9 mouse cellular contexts compared by ENCODE assay signal in the genomic region with DNA sequence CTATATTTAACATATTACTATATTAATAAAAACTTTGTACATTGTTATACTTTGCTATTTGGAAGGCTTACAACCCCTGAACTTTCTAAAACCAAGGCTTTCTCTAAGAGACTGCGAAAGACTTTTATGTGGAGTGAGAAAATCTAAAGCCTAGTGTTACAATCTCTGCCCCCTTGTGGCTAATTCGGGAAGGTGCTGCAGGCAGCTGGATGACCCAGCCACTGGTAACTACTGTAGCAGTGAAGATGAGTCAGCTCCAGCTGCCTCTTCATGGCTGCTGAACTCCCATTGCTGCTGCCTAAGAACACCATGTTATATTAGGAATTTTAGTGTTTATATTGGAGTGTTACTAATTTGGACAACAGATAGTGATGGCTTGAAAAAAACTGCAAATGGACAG.
DNase-seq lines count a peak whose midpoint lies in the region; ATAC-seq and TF ChIP-seq lines count a peak whose summit lies in the region.
"Had no signal": no experiment of that assay in that cellular context is flagged by ENCODE, and none has a peak within 500 bp of the region (broad histone marks: within the 10 kb centered on the region; RNA-seq: fewer than 3 reads in every experiment).

No protein-coding gene starts in this region.

- H3K9me3 ChIP-seq in midbrain, embryonic 10.5 days (replicated peaks): no peaks in the 10 kb centered on the region
- no peaks in the 10 kb centered on the region for H3K9me3 ChIP-seq in midbrain, embryonic 16.5 days (replicated peaks; ENCODE audit: control insufficient read depth, low read length, poor library complexity, severe bottlenecking)
- H3K9me3 ChIP-seq in forebrain, embryonic 12.5 days: no peaks in the 10 kb centered on the region
- no peaks in the 10 kb centered on the region for H3K9me3 ChIP-seq in midbrain, embryonic 13.5 days
- H3K9me3 ChIP-seq: G1E had no signal

- H3K4me2 ChIP-seq in midbrain, embryonic 16.5 days (ENCODE audit: low read length): no peak overlapping the region
- H3K4me2 ChIP-seq in forebrain, embryonic 12.5 days: no peak overlapping the region
- H3K4me2 ChIP-seq in midbrain, embryonic 13.5 days (replicated peaks): no peak overlapping the region

- no peak overlapping the region for H3K4me3 ChIP-seq in gastrocnemius, adult 2 months
- H3K4me3 ChIP-seq in midbrain, embryonic 10.5 days: no peak overlapping the region
- H3K4me3 ChIP-seq in midbrain, embryonic 16.5 days (ENCODE audit: low read depth, low read length): no peak overlapping the region
- H3K4me3 ChIP-seq in forebrain, embryonic 12.5 days (replicated peaks): no peak overlapping the region
- H3K4me3 ChIP-seq in midbrain, embryonic 13.5 days (replicated peaks): no peak overlapping the region

- ATAC-seq in midbrain, embryonic 16.5 days: no peak
- ATAC-seq in forebrain, embryonic 12.5 days (ENCODE audit: low FRiP score): peak; percentile 57; the same call in 1 of the 2 replicates
- peak; percentile 43; the same call in 1 of the 2 replicates for ATAC-seq in midbrain, embryonic 13.5 days

- intact Hi-C loops in gastrocnemius, adult 2 months (cut with DNase I): no loop called here

- peak; percentile 8; the same call in 1 of the 2 replicates for TF ChIP-seq CTCF in gastrocnemius, adult 2 months (IDR thresholded peaks at IDR 0.05)

- WGBS in midbrain, embryonic 10.5 days: 38% methylated on average over 2 of the region's 2 CpGs
- WGBS in midbrain, embryonic 16.5 days: 41% methylated on average over 2 of the region's 2 CpGs
- WGBS in forebrain, embryonic 12.5 days: 43% methylated on average over 2 of the region's 2 CpGs
- WGBS in midbrain, embryonic 13.5 days: 37% methylated on average over 2 of the region's 2 CpGs

- H3K36me3 ChIP-seq in midbrain, embryonic 10.5 days: no peaks in the 10 kb centered on the region
- no peaks in the 10 kb centered on the region for H3K36me3 ChIP-seq in midbrain, embryonic 16.5 days (ENCODE audit: control insufficient read depth, insufficient read depth, low read length)
- no peaks in the 10 kb centered on the region for H3K36me3 ChIP-seq in forebrain, embryonic 12.5 days (replicated peaks)
- no peaks in the 10 kb centered on the region for H3K36me3 ChIP-seq in midbrain, embryonic 13.5 days
- H3K36me3 ChIP-seq: G1E had no signal

- no peaks in the 10 kb centered on the region for H3K4me1 ChIP-seq in midbrain, embryonic 10.5 days
- H3K4me1 ChIP-seq in midbrain, embryonic 16.5 days (ENCODE audit: control insufficient read depth, insufficient read depth, low read length): no peaks in the 10 kb centered on the region
- no peaks in the 10 kb centered on the region for H3K4me1 ChIP-seq in forebrain, embryonic 12.5 days
- H3K4me1 ChIP-seq in midbrain, embryonic 13.5 days (replicated peaks): no peaks in the 10 kb centered on the region

- H3K9ac ChIP-seq in midbrain, embryonic 16.5 days (ENCODE audit: low read depth, low read length): no peak overlapping the region
- H3K9ac ChIP-seq in forebrain, embryonic 12.5 days: no peak overlapping the region
- no peak overlapping the region for H3K9ac ChIP-seq in midbrain, embryonic 13.5 days (replicated peaks)

- H3K27ac ChIP-seq in gastrocnemius, adult 2 months: no peak overlapping the region
- H3K27ac ChIP-seq in midbrain, embryonic 10.5 days (replicated peaks): no peak overlapping the region
- no peak overlapping the region for H3K27ac ChIP-seq in midbrain, embryonic 16.5 days (ENCODE audit: low read length)
- no peak overlapping the region for H3K27ac ChIP-seq in forebrain, embryonic 12.5 days
- H3K27ac ChIP-seq in midbrain, embryonic 13.5 days: no peak overlapping the region

- H3K27me3 ChIP-seq in midbrain, embryonic 10.5 days (ENCODE audit: low read depth, poor library complexity, severe bottlenecking): no peaks in the 10 kb centered on the region
- no peaks in the 10 kb centered on the region for H3K27me3 ChIP-seq in midbrain, embryonic 16.5 days (ENCODE audit: control insufficient read depth, insufficient read depth, low read depth, low read length)
- H3K27me3 ChIP-seq in forebrain, embryonic 12.5 days: no peaks in the 10 kb centered on the region
- H3K27me3 ChIP-seq in midbrain, embryonic 13.5 days: no peaks in the 10 kb centered on the region

- DNase-seq in gastrocnemius, adult 2 months: no peak
- no peak for DNase-seq in gastrocnemius, adult 8-10 months (ENCODE audit: low spot score in 2 of 2)
- peak; percentile 46 for DNase-seq in midbrain, embryonic 10.5 days (ENCODE audit: low spot score)
- no peak for DNase-seq in spleen, adult 18-20 months
- DNase-seq in urinary bladder, adult 18-20 months (ENCODE audit: low spot score in 2 of 2): no peak
